Mouse (Mus musculus): ENCODE data around the gene Lmo3. TPM values are rescaled to one million over a fixed set of nuclear protein-coding genes. Genes with fewer than 3 reads are reported as not detected.

The Lmo3 gene
- total RNA-seq, 2 experiments from 2014 or later = not detected

Other genes with a start within 250 kb of the Lmo3 start
- not detected for gene Igbp1b, start 76.6 kb upstream of the Lmo3 start, total RNA-seq (2021)